Mouse (Mus musculus): Measurements from ENCODE around the gene F830045P16Rik. TPM values are rescaled to one million over a fixed set of nuclear protein-coding genes. Genes with fewer than 3 reads are reported as not detected.

F830045P16Rik gene
- total and polyA plus RNA-seq, 2 experiments from 2014 or later: 0.16 TPM; not detected in 1

DNA sequence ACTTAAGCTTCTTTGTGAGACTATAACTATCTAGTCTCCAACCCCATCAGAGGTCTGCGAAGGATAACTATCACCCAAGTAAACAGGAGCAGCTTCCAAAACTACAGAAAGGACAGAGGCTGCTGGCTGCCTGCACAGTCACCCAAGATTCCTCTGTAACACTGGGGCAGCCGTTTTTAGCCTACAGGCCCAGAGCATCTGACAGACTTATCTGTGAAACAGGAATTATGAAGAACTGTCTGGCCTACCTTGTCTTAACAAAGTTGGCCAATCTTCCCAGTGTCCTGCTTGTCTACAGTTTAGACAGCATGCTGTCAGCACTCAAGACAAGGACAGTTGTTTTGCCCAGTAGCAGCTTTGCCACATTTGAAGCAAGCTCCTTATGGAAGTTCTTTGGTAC lies 4.5 kb downstream of the F830045P16Rik start:
- no peak overlapping the region for H3K4me2 ChIP-seq (ENCODE audit: low read depth, low read length, poor library complexity, severe bottlenecking)
- WGBS: 88% methylated on average over 2 of the region's 2 CpGs

DNA sequence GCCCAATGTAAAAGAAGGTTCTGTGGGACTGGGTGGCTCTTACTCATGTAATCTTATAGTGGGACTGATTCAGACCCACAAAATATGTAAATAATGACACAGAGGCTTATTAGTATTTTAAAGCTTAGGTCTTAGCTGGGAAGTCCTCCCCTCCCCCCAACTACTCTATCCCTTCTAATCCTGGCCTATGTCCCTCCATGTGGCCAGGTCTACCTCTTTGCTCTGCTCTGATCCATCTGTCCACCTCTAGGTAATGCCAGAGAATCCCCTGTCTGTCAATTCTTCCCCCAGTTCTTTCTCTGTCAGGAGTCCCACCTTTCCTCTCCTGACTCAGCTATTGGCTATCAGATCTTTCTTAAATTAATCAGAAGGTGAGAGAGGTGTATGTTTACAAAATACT lies 5.3 kb downstream of the F830045P16Rik start:
- no peak overlapping the region for H3K4me3 ChIP-seq (ENCODE audit: low read depth, low read length)
- no peak overlapping the region for H3K9ac ChIP-seq (replicated peaks; ENCODE audit: low read length, poor library complexity, severe bottlenecking)
- DNase-seq (ENCODE audit: low spot score) (no peak), ATAC-seq (ENCODE audit: low FRiP score) (no peak)
- H3K27me3 ChIP-seq (ENCODE audit: insufficient read depth, low read length): no peaks in the 10 kb centered on the region
- H3K4me2 ChIP-seq (ENCODE audit: low read depth, low read length, poor library complexity, severe bottlenecking): no peak overlapping the region
- no peaks in the 10 kb centered on the region for H3K36me3 ChIP-seq (ENCODE audit: insufficient read depth, low read length)
- no peaks in the 10 kb centered on the region for H3K9me3 ChIP-seq (ENCODE audit: low read length)
- no peaks in the 10 kb centered on the region for H3K4me1 ChIP-seq (ENCODE audit: insufficient read depth, low read length)
- H3K27ac ChIP-seq (ENCODE audit: low read depth, low read length): no peak overlapping the region
- TF ChIP-seq CTCF (IDR thresholded peaks at IDR 0.05): no peak

More for the DNA sequence above, 4.5 kb downstream of the F830045P16Rik start:
- no peak for ATAC-seq (ENCODE audit: low FRiP score)
- Histone ChIP-seq H3K9me3 (ENCODE audit: low read length) (no peaks in the 10 kb centered on the region), H3K9ac (replicated peaks; ENCODE audit: low read length, poor library complexity, severe bottlenecking) (no peak overlapping the region), H3K4me3 (ENCODE audit: low read depth, low read length) (no peak overlapping the region), H3K36me3 (ENCODE audit: insufficient read depth, low read length) (no peaks in the 10 kb centered on the region), H3K4me1 (ENCODE audit: insufficient read depth, low read length) (no peaks in the 10 kb centered on the region; the same call in 1 of the 2 replicates), H3K27ac (ENCODE audit: low read depth, low read length) (no peak overlapping the region), H3K27me3 (ENCODE audit: insufficient read depth, low read length) (no peaks in the 10 kb centered on the region)
- no peak for DNase-seq (ENCODE audit: low spot score)
- no peak for TF ChIP-seq CTCF (IDR thresholded peaks at IDR 0.05)

DNA sequence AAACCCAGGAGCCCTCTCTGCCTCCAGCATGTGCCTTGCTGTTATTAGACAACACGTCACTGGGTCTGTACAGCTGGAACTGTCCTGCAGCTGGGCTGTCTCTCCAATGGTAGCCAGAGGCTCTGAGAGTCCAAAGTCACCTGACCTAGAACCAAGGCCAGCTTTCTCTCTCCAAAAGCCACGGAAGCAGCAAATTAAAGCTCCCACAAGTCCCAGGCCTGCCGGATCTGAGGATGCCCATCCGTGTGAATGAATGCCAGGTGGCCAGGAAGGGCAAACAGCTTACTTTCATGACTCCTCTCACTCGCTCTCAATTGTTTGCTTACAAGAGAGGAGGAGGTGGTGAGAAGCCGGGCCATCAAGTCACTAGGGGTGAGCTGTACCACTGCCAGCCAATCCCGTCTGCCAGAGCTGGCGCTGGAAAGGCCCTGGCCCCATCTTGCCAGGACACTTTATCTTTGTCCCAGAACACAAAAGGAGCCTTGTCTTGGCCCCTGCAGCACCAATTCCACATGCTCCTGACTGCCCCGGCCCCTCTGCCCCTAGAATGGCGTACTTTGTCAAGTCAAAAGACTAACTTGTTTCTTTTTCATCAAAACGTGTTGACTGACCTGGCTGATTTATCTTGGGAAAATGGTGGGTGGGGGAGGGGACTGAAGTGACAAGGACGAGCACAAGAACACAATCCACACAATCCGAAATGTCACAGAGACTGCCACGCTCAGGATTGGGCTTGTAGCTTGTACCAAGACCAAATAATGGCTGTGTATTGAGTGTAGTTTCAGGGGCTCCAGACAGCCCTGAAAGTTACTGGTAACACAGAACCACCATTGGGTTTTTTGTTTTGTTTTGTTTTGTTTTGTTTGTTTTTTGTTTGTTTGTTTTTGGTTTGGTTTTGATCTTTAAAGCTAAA lies 6.8 kb downstream of the F830045P16Rik start:
- Histone ChIP-seq H3K4me2 (ENCODE audit: low read depth, low read length, poor library complexity, severe bottlenecking) (no peak overlapping the region), H3K4me1 (ENCODE audit: insufficient read depth, low read length) (no peaks in the 10 kb centered on the region), H3K9me3 (ENCODE audit: low read length) (no peaks in the 10 kb centered on the region), H3K9ac (replicated peaks; ENCODE audit: low read length, poor library complexity, severe bottlenecking) (no peak overlapping the region), H3K27me3 (ENCODE audit: insufficient read depth, low read length) (no peaks in the 10 kb centered on the region), H3K27ac (ENCODE audit: low read depth, low read length) (no peak overlapping the region), H3K36me3 (ENCODE audit: insufficient read depth, low read length) (no peaks in the 10 kb centered on the region), H3K4me3 (ENCODE audit: low read depth, low read length) (no peak overlapping the region)
- ATAC-seq (ENCODE audit: low FRiP score) (peak; percentile 52), DNase-seq (ENCODE audit: low spot score) (peak; percentile 77)
- WGBS: 41% methylated on average over 14 of the region's 14 CpGs
- TF ChIP-seq CTCF (IDR thresholded peaks at IDR 0.05): no peak

DNA sequence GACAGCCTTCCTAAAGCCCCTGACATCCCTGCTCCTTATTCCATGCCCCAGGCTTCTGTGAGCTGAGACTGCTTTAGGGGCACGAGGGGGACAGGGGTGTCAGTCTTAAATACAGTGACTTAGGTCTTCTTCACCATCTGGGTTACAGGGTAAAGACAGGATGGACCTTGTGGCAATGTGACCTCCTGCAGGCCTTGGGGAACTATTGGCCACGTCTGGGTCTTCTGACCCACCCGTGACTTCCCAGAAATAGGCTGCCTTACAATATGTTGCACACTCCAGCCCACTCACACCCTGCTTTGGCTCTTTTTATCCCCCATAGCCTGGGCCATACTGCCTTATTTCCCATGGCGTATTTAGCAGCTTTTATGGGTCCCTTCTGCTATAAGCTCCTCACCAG lies 8.5 kb downstream of the F830045P16Rik start:
- Histone ChIP-seq H3K4me1 (ENCODE audit: insufficient read depth, low read length) (no peaks in the 10 kb centered on the region), H3K9ac (replicated peaks; ENCODE audit: low read length, poor library complexity, severe bottlenecking) (no peak overlapping the region), H3K27me3 (ENCODE audit: insufficient read depth, low read length) (no peaks in the 10 kb centered on the region), H3K27ac (ENCODE audit: low read depth, low read length) (no peak overlapping the region), H3K9me3 (ENCODE audit: low read length) (no peaks in the 10 kb centered on the region), H3K36me3 (ENCODE audit: insufficient read depth, low read length) (no peaks in the 10 kb centered on the region), H3K4me2 (ENCODE audit: low read depth, low read length, poor library complexity, severe bottlenecking) (no peak overlapping the region), H3K4me3 (ENCODE audit: low read depth, low read length) (no peak overlapping the region)
- ATAC-seq (ENCODE audit: low FRiP score) (no peak), DNase-seq (ENCODE audit: low spot score) (no peak)
- no peak for TF ChIP-seq CTCF (IDR thresholded peaks at IDR 0.05)
- 89% methylated on average over 4 of the region's 4 CpGs for WGBS

DNA sequence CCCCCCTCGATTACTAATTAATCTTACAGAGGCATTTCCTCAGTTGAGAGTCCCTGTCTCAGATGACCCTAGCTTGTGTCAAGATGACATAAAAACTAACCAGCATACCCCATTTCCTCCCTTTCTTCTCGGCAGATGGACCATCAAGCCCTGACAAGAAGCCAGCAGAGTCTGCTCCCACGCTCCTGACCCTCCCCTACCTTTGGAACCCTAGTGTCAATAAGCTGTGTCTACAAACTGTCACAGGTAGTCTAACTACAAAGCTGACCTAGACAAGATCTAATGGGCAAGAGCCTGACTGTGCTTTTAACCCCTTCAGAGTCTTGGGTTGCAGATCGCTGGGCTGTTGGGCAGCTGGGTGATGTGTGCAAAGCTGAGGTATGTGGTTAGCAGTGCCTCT lies 10.1 kb downstream of the F830045P16Rik start:
- no peaks in the 10 kb centered on the region for H3K36me3 ChIP-seq (ENCODE audit: insufficient read depth, low read length)
- WGBS: 91% methylated on average over 4 of the region's 4 CpGs
- no peaks in the 10 kb centered on the region for H3K9me3 ChIP-seq (ENCODE audit: low read length)
- no peak overlapping the region for H3K4me2 ChIP-seq (ENCODE audit: low read depth, low read length, poor library complexity, severe bottlenecking)
- no peak for TF ChIP-seq CTCF (IDR thresholded peaks at IDR 0.05)
- H3K27ac ChIP-seq (ENCODE audit: low read depth, low read length): no peak overlapping the region
- no peak for ATAC-seq (ENCODE audit: low FRiP score)
- H3K4me1 ChIP-seq (ENCODE audit: insufficient read depth, low read length): no peaks in the 10 kb centered on the region
- H3K27me3 ChIP-seq (ENCODE audit: insufficient read depth, low read length): no peaks in the 10 kb centered on the region
- H3K4me3 ChIP-seq (ENCODE audit: low read depth, low read length): no peak overlapping the region
- H3K9ac ChIP-seq (replicated peaks; ENCODE audit: low read length, poor library complexity, severe bottlenecking): no peak overlapping the region
- DNase-seq (ENCODE audit: low spot score): no peak

DNA sequence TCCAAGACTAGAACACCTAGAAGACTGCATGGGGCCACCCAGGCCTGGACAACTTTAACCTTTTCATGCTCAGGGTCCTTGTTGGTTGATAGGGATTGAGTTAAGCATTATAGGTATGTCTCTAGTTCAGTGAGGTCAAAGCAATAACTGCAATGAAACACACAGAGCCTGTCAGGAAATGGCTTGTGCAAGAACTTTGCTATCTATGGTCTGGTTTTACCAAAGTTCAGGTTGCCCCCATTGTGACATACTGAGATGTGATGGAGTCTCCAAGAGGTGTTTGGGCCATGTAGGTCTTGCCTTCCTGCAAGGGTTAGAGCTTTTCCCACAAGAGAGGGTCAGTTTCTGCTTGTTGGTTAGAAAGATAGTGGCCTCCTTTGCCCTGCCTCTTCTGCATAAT lies 10.8 kb downstream of the F830045P16Rik start:
- no peak overlapping the region for H3K27ac ChIP-seq (ENCODE audit: low read depth, low read length)

More for the DNA sequence above, 10.8 kb downstream of the F830045P16Rik start:
- TF ChIP-seq CTCF (IDR thresholded peaks at IDR 0.05): no peak
- DNase-seq (ENCODE audit: low spot score) (no peak), ATAC-seq (ENCODE audit: low FRiP score) (no peak)
- no peak overlapping the region for H3K4me2 ChIP-seq (ENCODE audit: low read depth, low read length, poor library complexity, severe bottlenecking)
- no peaks in the 10 kb centered on the region for H3K27me3 ChIP-seq (ENCODE audit: insufficient read depth, low read length)
- no peaks in the 10 kb centered on the region for H3K36me3 ChIP-seq (ENCODE audit: insufficient read depth, low read length)
- no peak overlapping the region for H3K4me3 ChIP-seq (ENCODE audit: low read depth, low read length)
- no peak overlapping the region for H3K9ac ChIP-seq (replicated peaks; ENCODE audit: low read length, poor library complexity, severe bottlenecking)
- H3K4me1 ChIP-seq (ENCODE audit: insufficient read depth, low read length): no peaks in the 10 kb centered on the region
- no peaks in the 10 kb centered on the region for H3K9me3 ChIP-seq (ENCODE audit: low read length)

Measured in midbrain, postnatal 0 days (tissue).